Mouse (Mus musculus) brain, embryonic 14.5 days (tissue): ENCODE measurements at regions not wholly inside any gene's neighbourhood (a gene's known extent, or its start where the extent isn't known, plus 50 kb on each side); places are given as distances from the start of the nearest gene placed in this dataset.

Source experiments
- CTCF ChIP-seq: fragments of 200-500 bp; IDR thresholded peaks from 2 replicates; pipeline ENCODE4 v1.5.1; 2012; ENCODE audit warnings: inconsistent platforms, mild to moderate bottlenecking, moderate library complexity, borderline replicate concordance; ENCODE audit not compliant: insufficient read depth, insufficient read length; ENCODE audit errors: extremely low read depth
- POLR2A ChIP-seq: fragments of 200-500 bp; IDR thresholded peaks from 2 replicates; pipeline ENCODE4 v1.6.1; 2012; ENCODE audit warnings: mild to moderate bottlenecking, inconsistent platforms, borderline replicate concordance; ENCODE audit not compliant: poor library complexity, insufficient read depth, insufficient read length, severe bottlenecking; ENCODE audit errors: extremely low read depth

- no peak for TF ChIP-seq POLR2A
- no peak for TF ChIP-seq CTCF
These were observed 58.7 kb upstream of the Olig3 start for GRCm38 (mm10) chr10:19297669-19298068.
